Mouse (Mus musculus) ES-E14 (cell line): ENCODE data around the gene Cep44.

Experiments
- CHD2 ChIP-seq: IDR thresholded peaks from 2 replicates; pipeline ENCODE4 v1.6.1; 2014; ENCODE audit warnings: mild to moderate bottlenecking, low read depth, low read length, inconsistent platforms
- HCFC1 ChIP-seq: IDR thresholded peaks from 2 replicates; pipeline ENCODE4 v1.6.1; 2012; ENCODE audit warnings: low read length, inconsistent platforms, borderline replicate concordance; ENCODE audit not compliant: insufficient read depth
- MAFK ChIP-seq: IDR thresholded peaks from 2 replicates; pipeline ENCODE4 v1.6.1; 2014; ENCODE audit warnings: mild to moderate bottlenecking, low read depth, low read length, inconsistent platforms; ENCODE audit not compliant: insufficient read depth
- ZC3H11A ChIP-seq: IDR thresholded peaks from 2 replicates; pipeline ENCODE4 v1.6.1; 2012; ENCODE audit warnings: low read depth, mild to moderate bottlenecking, inconsistent platforms, low read length, borderline replicate concordance
- ZNF384 ChIP-seq: IDR thresholded peaks from 2 replicates; pipeline ENCODE4 v1.6.1; 2012; ENCODE audit warnings: low read depth, low read length, inconsistent platforms

GRCm38 (mm10) chr8:56580918-56581317, 30.1 kb upstream of the Cep44 start:
- TF ChIP-seq ZNF384 (no peak), ZC3H11A (no peak), HCFC1 (no peak), MAFK (no peak), CHD2 (no peak)
